Mouse (Mus musculus) cortical plate, adult 2 months (tissue): ENCODE results near the gene Cse1l. TPM values are rescaled to one million over a fixed set of nuclear protein-coding genes. Genes with fewer than 3 reads are reported as not detected.

ENCODE experiments used
- H3K27ac ChIP-seq: fragments of 200-500 bp; 2 replicates; pipeline ENCODE4 v1.5.1; 2012; ENCODE audit warnings: low read length, control low read depth, inconsistent platforms; ENCODE audit not compliant: insufficient read depth
- H3K4me1 ChIP-seq: fragments of 200-500 bp; 2 replicates; pipeline ENCODE4 v1.6.1; 2011; ENCODE audit warnings: low read length; ENCODE audit not compliant: control insufficient read depth, insufficient read depth
- H3K4me3 ChIP-seq: fragments of 200-500 bp; 2 replicates; pipeline ENCODE4 v1.5.1; 2011; ENCODE audit warnings: mild to moderate bottlenecking, low read length, control low read depth; ENCODE audit not compliant: insufficient read depth
- CTCF ChIP-seq: fragments of 200-500 bp; IDR thresholded peaks from 2 replicates; pipeline ENCODE4 v1.5.1; 2011; ENCODE audit warnings: mild to moderate bottlenecking, control low read depth, low read length; ENCODE audit not compliant: insufficient read depth; ENCODE audit errors: extremely low read depth
- POLR2A ChIP-seq: fragments of 200-500 bp; IDR thresholded peaks from 2 replicates; pipeline ENCODE4 v1.6.1; 2011; ENCODE audit warnings: mild to moderate bottlenecking, low read length, control low read depth; ENCODE audit not compliant: insufficient read depth; ENCODE audit errors: extremely low read depth
- polyA plus RNA-seq: library from polyadenylated mRNA; depleted of rRNA; stranded (reverse); fragments of >200 nt; gene quantifications from 2 replicates; pipeline ENCODE4 v1.2.3, GENCODE M21; 2012

Gene Cse1l
- polyA plus RNA-seq, 1 experiment, result 45.1 TPM

DNA sequence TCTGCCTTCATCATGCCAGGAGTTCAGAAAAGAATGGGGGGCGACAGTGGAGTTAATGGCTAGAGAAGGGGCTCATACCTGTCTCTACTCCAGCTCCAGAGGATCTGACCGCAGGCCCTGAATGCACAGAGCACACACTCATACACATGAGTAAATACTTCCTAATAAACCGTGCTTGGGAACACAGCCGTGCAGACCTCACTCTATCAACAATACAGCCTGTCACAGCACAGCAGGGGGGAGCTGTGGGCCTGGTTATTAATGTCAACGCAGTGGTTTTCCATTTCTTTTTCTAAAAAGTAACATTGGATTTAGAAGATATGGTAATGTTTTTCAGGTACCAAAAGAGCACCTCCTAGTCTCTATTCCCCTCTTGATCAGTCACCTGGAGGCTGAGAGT lies 28.6 kb downstream of the Cse1l start:
- Histone ChIP-seq H3K4me3 (no peak overlapping the region), H3K4me1 (peaks cover 3% of the 10 kb centered on the region), H3K27ac (no peak overlapping the region)
- TF ChIP-seq POLR2A, result no peak
- no peak for TF ChIP-seq CTCF

DNA sequence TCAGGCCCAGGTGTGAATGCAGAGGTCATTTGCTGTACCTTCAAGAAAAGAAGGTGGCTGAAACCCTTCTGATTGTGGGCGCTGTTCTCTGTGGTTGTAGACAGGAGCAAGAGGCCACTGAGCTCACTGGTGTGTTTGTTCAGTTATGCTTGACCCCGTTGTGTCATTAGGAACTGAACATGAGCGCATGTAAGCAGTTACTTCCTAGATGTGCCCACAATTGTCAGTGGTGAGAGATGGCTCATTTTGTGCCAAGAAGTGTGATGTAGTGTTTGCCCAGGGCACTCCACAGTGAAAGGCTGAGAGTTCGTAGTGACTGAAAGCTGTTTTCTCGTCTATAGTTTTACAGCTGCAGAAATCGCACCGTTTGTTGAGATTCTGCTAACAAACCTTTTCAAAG lies 29.7 kb downstream of the Cse1l start:
- Histone ChIP-seq H3K27ac (no peak overlapping the region), H3K4me1 (peaks cover 3% of the 10 kb centered on the region), H3K4me3 (no peak overlapping the region)
- TF ChIP-seq POLR2A (no peak), CTCF (no peak)

DNA sequence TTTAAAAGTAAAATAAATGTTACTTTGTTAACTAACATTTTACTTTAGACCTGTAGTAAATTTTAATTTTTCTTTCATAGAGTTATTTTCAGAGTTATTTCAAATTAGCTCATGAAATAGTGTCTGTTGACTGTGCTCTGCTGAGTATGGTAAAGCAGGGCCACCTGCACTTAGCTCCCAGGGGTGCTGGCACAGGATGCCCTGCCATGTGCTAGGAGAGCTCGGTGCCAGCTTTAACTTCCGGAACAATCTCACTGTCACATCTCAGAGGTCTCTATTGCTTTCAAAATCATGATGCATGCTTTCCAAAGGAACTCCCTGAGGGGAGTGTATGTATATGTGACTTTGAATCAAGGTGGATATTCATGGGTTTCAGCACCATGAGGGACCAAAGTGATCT lies 30.3 kb downstream of the Cse1l start:
- TF ChIP-seq CTCF (no peak), POLR2A (no peak)
- Histone ChIP-seq H3K4me1 (peaks cover 3% of the 10 kb centered on the region), H3K4me3 (no peak overlapping the region), H3K27ac (no peak overlapping the region)

DNA sequence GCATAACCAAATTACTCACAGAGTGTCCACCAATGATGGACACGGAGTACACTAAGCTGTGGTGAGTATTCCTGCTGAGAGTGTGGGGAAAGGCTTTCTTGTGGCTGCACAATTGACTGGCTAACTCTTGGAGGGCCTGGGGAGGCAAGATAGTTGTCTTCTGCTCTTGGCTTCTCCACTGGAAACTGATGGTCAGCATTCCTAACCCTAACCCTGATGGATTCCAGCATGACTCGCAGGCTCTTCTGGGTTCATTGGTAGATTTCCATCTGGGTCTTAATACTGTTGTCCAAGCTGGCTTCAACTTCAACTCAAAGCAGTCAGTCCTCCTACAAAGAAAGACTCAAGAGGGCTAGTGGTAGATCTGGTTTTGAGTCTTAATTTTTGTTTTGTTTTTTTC lies 37.3 kb downstream of the Cse1l start:
- TF ChIP-seq CTCF, result no peak
- TF ChIP-seq POLR2A, result no peak
- Histone ChIP-seq H3K27ac (no peak overlapping the region), H3K4me1 (no peaks in the 10 kb centered on the region), H3K4me3 (no peak overlapping the region)

DNA sequence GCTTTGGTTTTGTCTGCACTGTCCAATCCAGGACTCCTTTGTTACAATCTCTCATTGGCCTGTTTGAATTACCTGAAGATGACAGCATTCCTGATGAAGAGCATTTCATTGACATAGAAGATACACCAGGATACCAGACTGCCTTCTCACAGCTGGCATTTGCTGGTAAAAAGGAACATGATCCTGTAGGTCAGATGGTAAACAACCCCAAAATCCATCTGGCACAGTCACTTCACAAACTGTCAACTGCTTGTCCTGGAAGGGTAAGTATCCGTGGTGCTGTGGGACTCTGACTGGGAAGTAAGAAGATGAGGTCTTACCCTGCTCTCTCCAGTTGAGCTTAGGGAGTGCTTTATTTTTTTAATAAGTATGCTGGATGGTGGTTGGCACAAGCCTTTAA lies 38.5 kb downstream of the Cse1l start:
- no peak overlapping the region for H3K4me3 ChIP-seq
- no peak for TF ChIP-seq POLR2A
- TF ChIP-seq CTCF, result no peak
- no peak overlapping the region for H3K27ac ChIP-seq
- H3K4me1 ChIP-seq, result no peaks in the 10 kb centered on the region

DNA sequence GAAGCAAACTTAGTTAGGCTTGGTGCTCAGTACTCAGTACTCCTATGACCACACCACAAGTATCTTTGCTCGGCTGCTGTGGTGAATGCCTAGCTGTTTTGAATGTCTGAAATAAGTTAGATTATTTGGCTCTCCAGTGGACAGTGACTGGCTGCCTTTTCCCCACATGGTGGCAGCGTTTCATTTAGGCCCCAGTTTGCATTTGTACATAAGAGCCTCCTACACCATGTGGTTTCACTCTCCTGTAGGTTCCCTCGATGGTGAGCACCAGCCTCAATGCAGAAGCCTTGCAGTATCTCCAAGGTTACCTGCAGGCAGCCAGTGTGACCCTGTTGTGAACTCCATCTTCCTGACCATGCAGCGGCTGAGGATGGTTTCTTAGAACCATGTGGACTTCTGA lies 39.6 kb downstream of the Cse1l start:
- H3K4me3 ChIP-seq, result no peak overlapping the region
- no peak overlapping the region for H3K27ac ChIP-seq
- TF ChIP-seq POLR2A (no peak), CTCF (no peak)
- no peaks in the 10 kb centered on the region for H3K4me1 ChIP-seq

DNA sequence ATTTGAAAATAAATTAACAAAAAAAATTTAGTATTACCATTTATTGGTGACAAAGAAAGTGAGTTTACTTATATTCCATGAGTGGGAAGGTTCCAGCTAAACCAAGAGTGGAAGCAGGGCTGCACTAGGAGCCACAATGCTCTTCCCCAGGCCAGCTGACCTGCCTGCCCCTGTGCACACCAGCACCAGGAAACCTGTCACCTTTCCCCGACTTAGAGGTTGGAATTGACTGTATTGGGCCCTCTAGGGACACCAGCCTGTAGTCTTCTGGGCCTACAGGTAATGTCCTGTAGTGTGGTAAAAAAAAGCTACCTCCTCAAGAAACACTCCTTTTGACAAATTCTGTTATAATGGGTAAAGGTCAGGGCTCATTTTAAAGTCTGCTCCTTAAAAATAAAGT lies 42.4 kb downstream of the Cse1l start:
- Histone ChIP-seq H3K4me3 (no peak overlapping the region), H3K27ac (no peak overlapping the region), H3K4me1 (no peaks in the 10 kb centered on the region)
- TF ChIP-seq CTCF (no peak), POLR2A (no peak)

DNA sequence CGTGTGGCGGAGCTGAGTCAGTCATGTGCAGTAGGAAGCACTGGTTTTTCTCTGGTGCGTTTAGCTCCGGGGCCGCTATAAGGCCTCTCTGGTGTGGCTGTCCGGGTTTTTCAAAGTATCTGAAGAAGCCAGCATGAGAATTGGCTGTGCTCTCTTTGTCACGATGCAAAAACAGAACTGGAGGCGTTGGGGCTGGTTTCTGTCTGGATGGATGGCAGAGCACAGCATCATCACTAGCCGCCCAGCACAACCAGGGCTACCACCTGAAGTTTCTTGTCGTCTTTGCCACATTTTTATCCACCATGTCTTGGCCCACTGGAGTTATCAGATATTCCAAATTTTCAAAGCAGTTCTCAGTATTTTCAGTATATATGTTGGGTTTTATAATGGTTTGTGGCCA lies 43.1 kb downstream of the Cse1l start:
- no peaks in the 10 kb centered on the region for H3K4me1 ChIP-seq
- no peak overlapping the region for H3K4me3 ChIP-seq
- no peak overlapping the region for H3K27ac ChIP-seq
- TF ChIP-seq CTCF, result no peak
- TF ChIP-seq POLR2A, result no peak

DNA sequence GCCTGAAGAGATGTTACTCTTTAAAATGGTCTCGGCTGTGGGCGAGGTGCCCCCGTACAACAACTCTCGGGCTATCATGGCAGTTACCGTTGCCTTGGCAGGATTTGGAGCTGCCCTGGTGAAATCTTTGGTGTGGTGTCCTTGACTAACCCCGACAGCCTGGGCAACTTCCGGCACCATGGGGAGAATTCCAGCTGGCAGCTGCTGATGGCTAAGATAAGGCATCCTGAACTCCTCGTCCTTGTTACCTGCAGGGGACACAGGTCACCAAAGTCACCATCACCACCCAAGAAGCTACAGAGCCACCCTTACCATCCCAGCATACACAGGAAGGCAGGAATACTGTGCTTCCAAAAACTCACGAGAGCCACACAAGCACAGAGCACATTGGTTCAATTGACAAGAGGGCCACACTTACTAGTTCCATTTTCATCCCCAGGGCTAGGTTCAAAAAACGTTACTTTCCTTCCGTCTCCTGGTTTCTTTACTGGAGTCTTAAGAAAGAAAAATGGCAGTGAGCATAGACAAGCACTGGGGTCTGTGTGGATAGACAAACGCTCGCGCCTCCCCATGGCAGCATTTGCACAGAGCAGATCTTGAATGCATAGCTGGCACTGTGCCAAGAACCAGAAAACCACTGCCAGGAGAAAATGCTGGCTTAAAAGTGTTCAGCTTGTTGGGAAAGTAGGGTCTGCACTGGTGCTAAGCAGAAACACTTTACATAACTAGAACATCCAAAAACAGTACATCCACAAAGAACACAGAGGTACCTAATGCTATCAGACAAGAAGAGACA lies 45.2 kb downstream of the Cse1l start:
- no peak overlapping the region for H3K27ac ChIP-seq
- TF ChIP-seq POLR2A, result no peak
- no peak for TF ChIP-seq CTCF
- H3K4me3 ChIP-seq, result no peak overlapping the region
- H3K4me1 ChIP-seq, result no peaks in the 10 kb centered on the region

DNA sequence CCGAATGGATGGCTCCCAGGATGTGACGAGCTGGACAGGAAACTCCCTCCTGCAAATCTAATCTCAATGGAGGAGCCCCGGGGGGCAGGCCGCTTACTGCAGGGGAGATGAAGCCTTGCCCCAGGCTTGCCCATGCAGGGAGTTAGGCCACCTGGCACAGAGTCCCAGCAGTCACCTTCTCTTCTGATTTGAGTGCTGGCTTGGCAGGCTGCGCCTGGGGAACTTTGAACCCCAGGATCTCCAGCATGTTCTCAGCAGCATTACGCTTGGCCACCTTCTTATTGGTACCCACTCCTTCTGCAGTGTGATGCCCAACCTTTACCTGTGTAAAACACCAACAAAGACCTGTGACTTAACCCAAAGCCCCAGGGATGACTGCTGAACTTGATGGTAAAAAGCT lies 46.3 kb downstream of the Cse1l start:
- Histone ChIP-seq H3K27ac (no peak overlapping the region), H3K4me1 (peaks cover 3% of the 10 kb centered on the region; the same call in 1 of the 2 replicates), H3K4me3 (no peak overlapping the region)
- TF ChIP-seq CTCF (no peak), POLR2A (no peak)
